Mouse (Mus musculus): ENCODE data around the gene Mcfd2. TPM values are rescaled to one million over a fixed set of nuclear protein-coding genes. Genes with fewer than 3 reads are reported as not detected.

Gene Mcfd2
- polyA plus RNA-seq, 1 experiment from 2014 or later = 70.8 TPM

Other genes starting within 250 kb of the Mcfd2 start
- 16.9 and 21.5 TPM in 2 replicates for gene Pigf, start 240.5 kb downstream of the Mcfd2 start, polyA plus RNA-seq (2016; fragmentation: Nextera tagmentation; extraction: Ambion mirVana)
- gene Cript, start 240.4 kb downstream of the Mcfd2 start, polyA plus RNA-seq (2016; fragmentation: Nextera tagmentation; extraction: Ambion mirVana) = 115 TPM in 2 replicates
- gene Socs5, start 158.3 kb downstream of the Mcfd2 start, polyA plus RNA-seq (2016; fragmentation: Nextera tagmentation; extraction: Ambion mirVana) = 13.5 and 17.0 TPM in 2 replicates
- gene Ttc7, start 17.0 kb upstream of the Mcfd2 start, polyA plus RNA-seq (2016; fragmentation: Nextera tagmentation; extraction: Ambion mirVana) = 2.4 and 3.2 TPM in 2 replicates
- not detected in 2 replicates for gene Stpg4, start 161.8 kb upstream of the Mcfd2 start, polyA plus RNA-seq (2016; fragmentation: Nextera tagmentation; extraction: Ambion mirVana)
- 619 and 647 TPM in 2 replicates for gene Calm2, start 181.0 kb upstream of the Mcfd2 start, polyA plus RNA-seq (2016; fragmentation: Nextera tagmentation; extraction: Ambion mirVana)

Measured in heart, embryonic 12.5 days (tissue).